Mouse (Mus musculus): ENCODE measurements at regions not wholly inside any gene's neighbourhood (a gene's known extent, or its start where the extent isn't known, plus 50 kb on each side); places are given as distances from the start of the nearest gene placed in this dataset.

- H3K4me3 ChIP-seq (replicated peaks; ENCODE audit: low read length): no peak overlapping the region
- 24% methylated on average over 1 of the region's 1 CpGs for WGBS
- ATAC-seq (ENCODE audit: insufficient read depth, low FRiP score): no peak
- no peaks in the 10 kb centered on the region for H3K4me1 ChIP-seq (ENCODE audit: control insufficient read depth, insufficient read depth, low read length)
- no peaks in the 10 kb centered on the region for H3K9me3 ChIP-seq (replicated peaks; ENCODE audit: control insufficient read depth, low read length)
- H3K4me2 ChIP-seq (ENCODE audit: low read depth, low read length): no peak overlapping the region
- H3K9ac ChIP-seq (ENCODE audit: low read length): no peak overlapping the region
- no peaks in the 10 kb centered on the region for H3K27me3 ChIP-seq (ENCODE audit: control insufficient read depth, insufficient read depth, low read length)
- H3K36me3 ChIP-seq (ENCODE audit: control insufficient read depth, insufficient read depth, low read length): no peaks in the 10 kb centered on the region
- H3K27ac ChIP-seq (ENCODE audit: low read length): no peak overlapping the region
Measured at GRCm38 (mm10) chr16:95057596-95057995, 60.1 kb upstream of the Kcnj6 start.

GRCm38 (mm10) chr16:95064423-95064822, 66.9 kb upstream of the Kcnj6 start:
- Histone ChIP-seq H3K4me1 (ENCODE audit: control insufficient read depth, insufficient read depth, low read length) (no peaks in the 10 kb centered on the region), H3K9ac (ENCODE audit: low read length) (no peak overlapping the region), H3K27me3 (ENCODE audit: control insufficient read depth, insufficient read depth, low read length) (no peaks in the 10 kb centered on the region), H3K9me3 (replicated peaks; ENCODE audit: control insufficient read depth, low read length) (no peaks in the 10 kb centered on the region), H3K27ac (ENCODE audit: low read length) (no peak overlapping the region), H3K4me2 (ENCODE audit: low read depth, low read length) (no peak overlapping the region), H3K36me3 (ENCODE audit: control insufficient read depth, insufficient read depth, low read length) (no peaks in the 10 kb centered on the region), H3K4me3 (replicated peaks; ENCODE audit: low read length) (no peak overlapping the region)
- no peak for ATAC-seq (ENCODE audit: insufficient read depth, low FRiP score)
- 81% methylated on average over 6 of the region's 6 CpGs for WGBS

- Histone ChIP-seq H3K27me3 (ENCODE audit: control insufficient read depth, insufficient read depth, low read length) (no peaks in the 10 kb centered on the region), H3K27ac (ENCODE audit: low read length) (no peak overlapping the region), H3K4me3 (replicated peaks; ENCODE audit: low read length) (no peak overlapping the region), H3K4me2 (ENCODE audit: low read depth, low read length) (no peak overlapping the region), H3K9me3 (replicated peaks; ENCODE audit: control insufficient read depth, low read length) (no peaks in the 10 kb centered on the region), H3K9ac (ENCODE audit: low read length) (no peak overlapping the region), H3K36me3 (ENCODE audit: control insufficient read depth, insufficient read depth, low read length) (no peaks in the 10 kb centered on the region), H3K4me1 (ENCODE audit: control insufficient read depth, insufficient read depth, low read length) (no peaks in the 10 kb centered on the region)
- ATAC-seq (ENCODE audit: insufficient read depth, low FRiP score): no peak
- 92% methylated on average over 3 of the region's 3 CpGs for WGBS
Measured at GRCm38 (mm10) chr16:95066687-95067086, 69.2 kb upstream of the Kcnj6 start.

DNA sequence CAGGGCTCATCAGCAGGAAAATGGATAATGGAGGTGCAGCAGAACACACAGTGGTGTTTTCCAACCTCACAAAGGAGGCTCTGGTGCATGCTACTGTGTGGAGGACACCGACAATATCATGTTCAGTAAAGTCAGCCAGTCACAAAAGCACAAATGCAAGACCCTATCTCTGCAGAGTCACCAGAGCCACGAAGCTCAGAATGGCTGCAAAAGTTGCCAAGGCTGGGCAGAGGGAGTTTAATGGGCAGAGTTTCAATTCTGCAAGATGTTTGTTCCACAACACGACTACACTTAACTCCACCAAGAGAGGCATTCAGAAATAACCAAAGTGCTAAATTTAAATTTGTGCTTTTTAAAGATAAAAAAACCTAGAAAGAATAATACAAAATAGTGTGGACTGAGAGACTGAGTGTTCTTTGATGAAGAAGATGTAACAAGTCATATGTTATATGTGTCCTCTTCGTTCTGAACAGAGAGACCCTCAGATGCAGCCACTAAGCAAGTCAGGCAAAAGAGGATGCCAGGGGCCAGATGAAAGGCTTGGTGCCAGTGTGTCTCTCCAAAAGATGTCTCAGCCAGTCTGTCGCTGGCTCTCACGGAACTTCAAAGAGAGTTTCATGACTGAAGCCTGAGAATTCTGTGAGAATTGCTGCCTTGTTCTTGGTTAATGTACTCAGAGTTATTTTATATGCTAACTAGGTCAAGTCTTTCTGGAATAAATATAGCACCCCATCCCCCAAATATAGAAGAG, 95.1 kb upstream of the Kcnj6 start:
- H3K27me3 ChIP-seq (ENCODE audit: control insufficient read depth, insufficient read depth, low read length): no peaks in the 10 kb centered on the region
- no peaks in the 10 kb centered on the region for H3K4me1 ChIP-seq (ENCODE audit: control insufficient read depth, insufficient read depth, low read length)
- no peak overlapping the region for H3K9ac ChIP-seq (ENCODE audit: low read length)
- 69% methylated on average over 6 of the region's 6 CpGs for WGBS
- H3K9me3 ChIP-seq (replicated peaks; ENCODE audit: control insufficient read depth, low read length): no peaks in the 10 kb centered on the region
- H3K4me3 ChIP-seq (replicated peaks; ENCODE audit: low read length): no peak overlapping the region
- no peak overlapping the region for H3K4me2 ChIP-seq (ENCODE audit: low read depth, low read length)
- no peak for ATAC-seq (ENCODE audit: insufficient read depth, low FRiP score)
- H3K36me3 ChIP-seq (ENCODE audit: control insufficient read depth, insufficient read depth, low read length): no peaks in the 10 kb centered on the region
- no peak overlapping the region for H3K27ac ChIP-seq (ENCODE audit: low read length)

DNA sequence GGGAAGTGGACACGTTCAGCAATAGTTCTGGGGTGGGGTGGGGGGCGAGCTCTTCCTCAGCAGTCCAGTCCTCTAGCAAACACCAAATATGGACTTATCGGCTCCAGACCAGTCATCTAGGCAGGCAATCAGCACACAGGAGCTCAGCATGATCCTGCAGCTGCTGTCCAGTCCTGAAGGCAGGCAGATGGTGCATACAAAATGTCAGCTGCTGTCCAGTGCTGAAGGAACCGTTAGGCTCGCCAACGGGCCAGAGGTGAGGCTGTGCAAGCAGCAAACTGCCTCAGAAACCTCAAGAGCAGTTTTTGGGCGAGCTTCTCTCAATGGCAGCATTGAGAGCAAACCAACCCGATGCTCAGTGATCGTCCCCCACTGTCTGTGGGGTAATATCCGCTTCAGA, 96.3 kb upstream of the Kcnj6 start:
- Histone ChIP-seq H3K9ac (ENCODE audit: low read length) (no peak overlapping the region), H3K4me1 (ENCODE audit: control insufficient read depth, insufficient read depth, low read length) (no peaks in the 10 kb centered on the region), H3K27ac (ENCODE audit: low read length) (no peak overlapping the region), H3K27me3 (ENCODE audit: control insufficient read depth, insufficient read depth, low read length) (no peaks in the 10 kb centered on the region), H3K36me3 (ENCODE audit: control insufficient read depth, insufficient read depth, low read length) (no peaks in the 10 kb centered on the region), H3K9me3 (replicated peaks; ENCODE audit: control insufficient read depth, low read length) (no peaks in the 10 kb centered on the region), H3K4me2 (ENCODE audit: low read depth, low read length) (no peak overlapping the region), H3K4me3 (replicated peaks; ENCODE audit: low read length) (no peak overlapping the region)
- 0 out of 2 replicates have a peak, but pooled peaks have one; percentile 68 for ATAC-seq (ENCODE audit: insufficient read depth, low FRiP score)
- WGBS: 23% methylated on average over 10 of the region's 10 CpGs

GRCm38 (mm10) chr16:95100954-95101353, 103.5 kb upstream of the Kcnj6 start:
- no peak overlapping the region for H3K27ac ChIP-seq (ENCODE audit: low read length)
- H3K27me3 ChIP-seq (ENCODE audit: control insufficient read depth, insufficient read depth, low read length): no peaks in the 10 kb centered on the region
- H3K9me3 ChIP-seq (replicated peaks; ENCODE audit: control insufficient read depth, low read length): no peaks in the 10 kb centered on the region
- no peak overlapping the region for H3K4me3 ChIP-seq (replicated peaks; ENCODE audit: low read length)
- H3K4me2 ChIP-seq (ENCODE audit: low read depth, low read length): no peak overlapping the region
- H3K9ac ChIP-seq (ENCODE audit: low read length): no peak overlapping the region
- H3K36me3 ChIP-seq (ENCODE audit: control insufficient read depth, insufficient read depth, low read length): no peaks in the 10 kb centered on the region
- no peaks in the 10 kb centered on the region for H3K4me1 ChIP-seq (ENCODE audit: control insufficient read depth, insufficient read depth, low read length)
- no peak for ATAC-seq (ENCODE audit: insufficient read depth, low FRiP score)
- 71% methylated on average over 9 of the region's 9 CpGs for WGBS

- Histone ChIP-seq H3K4me3 (replicated peaks; ENCODE audit: low read length) (no peak overlapping the region), H3K9me3 (replicated peaks; ENCODE audit: control insufficient read depth, low read length) (no peaks in the 10 kb centered on the region), H3K4me1 (ENCODE audit: control insufficient read depth, insufficient read depth, low read length) (no peaks in the 10 kb centered on the region), H3K27ac (ENCODE audit: low read length) (no peak overlapping the region), H3K27me3 (ENCODE audit: control insufficient read depth, insufficient read depth, low read length) (no peaks in the 10 kb centered on the region), H3K9ac (ENCODE audit: low read length) (no peak overlapping the region), H3K4me2 (ENCODE audit: low read depth, low read length) (no peak overlapping the region), H3K36me3 (ENCODE audit: control insufficient read depth, insufficient read depth, low read length) (no peaks in the 10 kb centered on the region)
- no peak for ATAC-seq (ENCODE audit: insufficient read depth, low FRiP score)
- WGBS: 39% methylated on average over 8 of the region's 8 CpGs
Measured at GRCm38 (mm10) chr16:95117531-95117930, 120.0 kb upstream of the Kcnj6 start.

DNA sequence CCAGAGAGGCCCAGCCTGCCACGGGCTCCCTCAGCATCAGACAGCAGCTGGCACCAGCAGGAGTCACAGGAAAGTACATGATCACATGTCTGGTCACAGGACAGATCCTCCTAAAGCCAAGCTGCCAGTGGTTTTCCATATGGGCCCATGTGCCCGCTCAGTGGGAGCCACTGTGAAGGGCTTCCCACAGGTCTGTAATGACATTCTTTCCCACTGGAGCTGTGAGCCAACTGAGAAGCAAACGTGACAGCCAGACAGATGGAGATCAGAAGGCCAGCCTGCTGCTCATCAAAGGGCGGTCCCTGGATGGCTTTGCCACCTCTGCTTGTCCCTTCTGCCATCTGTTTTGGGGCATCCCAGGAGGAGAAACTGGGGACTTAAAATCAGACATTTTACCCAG, 121.8 kb upstream of the Kcnj6 start:
- Histone ChIP-seq H3K27ac (ENCODE audit: low read length) (no peak overlapping the region), H3K4me3 (replicated peaks; ENCODE audit: low read length) (no peak overlapping the region), H3K4me1 (ENCODE audit: control insufficient read depth, insufficient read depth, low read length) (no peaks in the 10 kb centered on the region), H3K4me2 (ENCODE audit: low read depth, low read length) (no peak overlapping the region), H3K9me3 (replicated peaks; ENCODE audit: control insufficient read depth, low read length) (no peaks in the 10 kb centered on the region), H3K36me3 (ENCODE audit: control insufficient read depth, insufficient read depth, low read length) (no peaks in the 10 kb centered on the region), H3K9ac (ENCODE audit: low read length) (no peak overlapping the region), H3K27me3 (ENCODE audit: control insufficient read depth, insufficient read depth, low read length) (no peaks in the 10 kb centered on the region)
- no peak for ATAC-seq (ENCODE audit: insufficient read depth, low FRiP score)
- 58% methylated on average over 4 of the region's 4 CpGs for WGBS

- no peak overlapping the region for H3K4me2 ChIP-seq (ENCODE audit: low read depth, low read length)
- H3K9me3 ChIP-seq (replicated peaks; ENCODE audit: control insufficient read depth, low read length): no peaks in the 10 kb centered on the region
- H3K9ac ChIP-seq (ENCODE audit: low read length): no peak overlapping the region
- H3K4me3 ChIP-seq (replicated peaks; ENCODE audit: low read length): no peak overlapping the region
- no peak for ATAC-seq (ENCODE audit: insufficient read depth, low FRiP score)
- 30% methylated on average over 7 of the region's 7 CpGs for WGBS
- H3K27ac ChIP-seq (ENCODE audit: low read length): no peak overlapping the region
- no peaks in the 10 kb centered on the region for H3K36me3 ChIP-seq (ENCODE audit: control insufficient read depth, insufficient read depth, low read length)
- no peaks in the 10 kb centered on the region for H3K27me3 ChIP-seq (ENCODE audit: control insufficient read depth, insufficient read depth, low read length)
- no peaks in the 10 kb centered on the region for H3K4me1 ChIP-seq (ENCODE audit: control insufficient read depth, insufficient read depth, low read length)
Measured at GRCm38 (mm10) chr16:95122048-95122447, 124.5 kb upstream of the Kcnj6 start.
